Mouse (Mus musculus) hindbrain, embryonic 14.5 days (tissue): ENCODE data around the gene Arhgap42. TPM values are rescaled to one million over a fixed set of nuclear protein-coding genes. Genes with fewer than 3 reads are reported as not detected.

ENCODE experiments used
- ATAC-seq: fragments of 200-750 bp; cut with Nextera tagmentation; 2 replicates; pipeline ENCODE4 v1.8.0; 2017; ENCODE audit warnings: moderate number of reproducible peaks, mild to moderate bottlenecking, moderate TSS enrichment, moderate library complexity; ENCODE audit not compliant: low FRiP score
- DNase-seq: peaks from one replicate; pipeline ENCODE4 v3.0.0-alpha.2; 2015; ENCODE audit warnings: low spot score
- H3K27ac ChIP-seq: fragments of 300-500 bp; sonication (generic); 2 replicates; pipeline ENCODE4 v1.5.1; 2014; ENCODE audit warnings: mild to moderate bottlenecking, moderate library complexity
- H3K27me3 ChIP-seq: fragments of 300-500 bp; sonication (generic); 2 replicates; pipeline ENCODE4 v1.6.1; 2014; ENCODE audit warnings: mild to moderate bottlenecking, low read length, mixed read lengths; ENCODE audit not compliant: control insufficient read depth, insufficient read depth
- H3K36me3 ChIP-seq: fragments of 300-500 bp; sonication (generic); replicated peaks from 2 replicates; pipeline ENCODE4 v1.6.1; 2014; ENCODE audit not compliant: control insufficient read depth, insufficient read depth
- H3K4me1 ChIP-seq: fragments of 300-500 bp; sonication (generic); replicated peaks from 2 replicates; pipeline ENCODE4 v1.6.1; 2014; ENCODE audit warnings: antibody characterized with exemption, low read length, mixed read lengths; ENCODE audit not compliant: control insufficient read depth, insufficient read depth
- H3K4me2 ChIP-seq: fragments of 300-500 bp; sonication (generic); replicated peaks from 2 replicates; pipeline ENCODE4 v1.6.1; 2014; ENCODE audit warnings: mild to moderate bottlenecking, moderate library complexity
- H3K4me3 ChIP-seq: fragments of 300-500 bp; sonication (generic); replicated peaks from 2 replicates; pipeline ENCODE4 v1.5.1; 2014; ENCODE audit warnings: mild to moderate bottlenecking, low read length
- H3K9ac ChIP-seq: fragments of 300-500 bp; sonication (generic); 2 replicates; pipeline ENCODE4 v1.6.1; 2014
- H3K9me3 ChIP-seq: fragments of 300-500 bp; sonication (generic); 2 replicates; pipeline ENCODE4 v1.6.1; 2016; ENCODE audit warnings: low read length; ENCODE audit not compliant: control insufficient read depth
- WGBS: fragments of 180-500 bp; shearing (Covaris S2); extraction: QIAGEN DNeasy Blood & Tissue Kit; methylation state at CpG from one replicate; pipeline ENCODE4 v1.1.7; 2014; 5-methylcytosine and 5-hydroxymethylcytosine counted together
- polyA plus RNA-seq: library from polyadenylated mRNA; unstranded; fragments of >200 nt; fragmentation: Nextera tagmentation; extraction: Ambion mirVana; gene quantifications from 2 replicates; pipeline ENCODE4 v1.2.1, GENCODE M21; 2014

The Arhgap42 gene
- polyA plus RNA-seq, 1 experiment from 2014 or later: 20.2 TPM

GRCm38 (mm10) chr9:9027904-9028303 lies 211.0 kb downstream of the Arhgap42 start:
- no peak overlapping the region for H3K4me3 ChIP-seq
- H3K9ac ChIP-seq: no peak overlapping the region
- ATAC-seq (no peak), DNase-seq (no peak)
- 40% methylated on average over 3 of the region's 3 CpGs for WGBS
- no peaks in the 10 kb centered on the region for H3K36me3 ChIP-seq
- no peaks in the 10 kb centered on the region for H3K9me3 ChIP-seq
- H3K4me2 ChIP-seq: no peak overlapping the region
- H3K27ac ChIP-seq: no peak overlapping the region
- no peaks in the 10 kb centered on the region for H3K27me3 ChIP-seq
- no peaks in the 10 kb centered on the region for H3K4me1 ChIP-seq

GRCm38 (mm10) chr9:9027445-9027844 lies 211.5 kb downstream of the Arhgap42 start:
- H3K9me3 ChIP-seq: no peaks in the 10 kb centered on the region
- WGBS: 1% methylated on average over 5 of the region's 5 CpGs
- no peak overlapping the region for H3K4me2 ChIP-seq
- ATAC-seq (no peak; the same call in 1 of the 2 replicates), DNase-seq (no peak)
- no peak overlapping the region for H3K4me3 ChIP-seq
- H3K27ac ChIP-seq: no peak overlapping the region
- no peaks in the 10 kb centered on the region for H3K4me1 ChIP-seq
- H3K36me3 ChIP-seq: no peaks in the 10 kb centered on the region
- H3K27me3 ChIP-seq: no peaks in the 10 kb centered on the region
- no peak overlapping the region for H3K9ac ChIP-seq

GRCm38 (mm10) chr9:9015108-9015507 lies 223.8 kb downstream of the Arhgap42 start:
- H3K27ac ChIP-seq: no peak overlapping the region
- no peak overlapping the region for H3K4me3 ChIP-seq
- H3K4me2 ChIP-seq: no peak overlapping the region
- no peaks in the 10 kb centered on the region for H3K27me3 ChIP-seq
- no peaks in the 10 kb centered on the region for H3K4me1 ChIP-seq
- ATAC-seq (no peak), DNase-seq (no peak)
- no peaks in the 10 kb centered on the region for H3K9me3 ChIP-seq
- H3K9ac ChIP-seq: no peak overlapping the region
- H3K36me3 ChIP-seq: no peaks in the 10 kb centered on the region
- 92% methylated on average over 2 of the region's 2 CpGs for WGBS

- no peak for DNase-seq
These were observed 237.7 kb downstream of the Arhgap42 start for GRCm38 (mm10) chr9:9001170-9001569.

DNA sequence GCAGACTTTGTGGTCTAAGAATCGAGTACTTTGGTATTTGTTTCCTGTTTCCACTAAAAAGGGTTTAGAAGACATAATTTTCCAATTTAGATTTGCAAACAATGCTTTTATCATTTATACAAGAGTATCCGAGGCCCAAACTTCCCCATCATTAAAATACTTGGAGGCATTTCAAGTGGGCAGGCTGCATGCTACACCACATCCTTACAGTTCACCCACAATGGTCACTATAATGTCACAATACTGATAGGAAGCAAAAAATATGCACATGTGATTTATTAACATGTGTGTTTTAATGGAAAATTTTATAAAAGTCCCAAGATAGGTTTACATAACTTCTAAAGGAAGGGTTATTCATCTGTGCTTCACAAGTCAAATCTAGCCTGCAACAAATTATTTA lies 242.4 kb downstream of the Arhgap42 start:
- H3K9me3 ChIP-seq: no peaks in the 10 kb centered on the region
- DNase-seq: no peak
- no peaks in the 10 kb centered on the region for H3K36me3 ChIP-seq
- H3K4me1 ChIP-seq: no peaks in the 10 kb centered on the region
- H3K27ac ChIP-seq: no peak overlapping the region
- no peak for ATAC-seq
- WGBS: 90% methylated on average over 2 of the region's 2 CpGs
- H3K4me3 ChIP-seq: no peak overlapping the region
- no peaks in the 10 kb centered on the region for H3K27me3 ChIP-seq
- H3K4me2 ChIP-seq: no peak overlapping the region
- H3K9ac ChIP-seq: no peak overlapping the region

More at GRCm38 (mm10) chr9:9001170-9001569, 237.7 kb downstream of the Arhgap42 start:
- no peak overlapping the region for H3K4me2 ChIP-seq
- no peak overlapping the region for H3K4me3 ChIP-seq
- H3K9me3 ChIP-seq: no peaks in the 10 kb centered on the region
- no peaks in the 10 kb centered on the region for H3K27me3 ChIP-seq
- no peak overlapping the region for H3K27ac ChIP-seq
- ATAC-seq: no peak
- H3K36me3 ChIP-seq: 0 out of 2 replicates have a peak, but pooled peaks cover 4% of the 10 kb centered on the region
- no peak overlapping the region for H3K9ac ChIP-seq
- H3K4me1 ChIP-seq: no peaks in the 10 kb centered on the region

- no peak overlapping the region for H3K4me2 ChIP-seq
- no peak for DNase-seq
- H3K4me3 ChIP-seq: no peak overlapping the region
- no peaks in the 10 kb centered on the region for H3K36me3 ChIP-seq
- ATAC-seq: no peak
- WGBS: 81% methylated on average over 3 of the region's 3 CpGs
- H3K9ac ChIP-seq: no peak overlapping the region
- H3K4me1 ChIP-seq: no peaks in the 10 kb centered on the region
- H3K27me3 ChIP-seq: no peaks in the 10 kb centered on the region
- no peaks in the 10 kb centered on the region for H3K9me3 ChIP-seq
- no peak overlapping the region for H3K27ac ChIP-seq
These were observed 256.6 kb downstream of the Arhgap42 start for GRCm38 (mm10) chr9:8982315-8982714.

DNA sequence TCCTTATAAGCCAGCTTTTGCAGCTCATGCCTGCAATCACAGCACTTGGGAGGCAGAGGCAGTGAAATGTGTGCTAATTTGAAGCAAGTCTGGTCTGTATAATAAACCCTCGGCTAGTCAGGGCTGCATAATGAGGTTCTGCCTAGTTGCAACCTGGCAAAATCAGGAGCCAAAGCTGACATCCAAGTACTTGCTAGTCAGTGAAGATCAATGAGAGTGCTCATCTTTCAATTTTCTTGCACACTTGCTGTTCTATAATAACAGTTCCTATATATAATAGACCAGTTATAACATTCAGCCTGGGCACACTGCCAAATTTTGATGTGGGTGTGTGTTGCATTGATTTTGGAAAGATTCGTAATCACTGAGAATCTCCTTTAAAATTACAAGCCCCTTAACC lies 261.1 kb downstream of the Arhgap42 start:
- DNase-seq: no peak
- ATAC-seq: no peak
- no peak overlapping the region for H3K4me2 ChIP-seq
- H3K27ac ChIP-seq: no peak overlapping the region
- no peaks in the 10 kb centered on the region for H3K9me3 ChIP-seq
- WGBS: 50% methylated on average over 2 of the region's 2 CpGs
- H3K9ac ChIP-seq: no peak overlapping the region
- no peak overlapping the region for H3K4me3 ChIP-seq
- H3K36me3 ChIP-seq: no peaks in the 10 kb centered on the region
- no peaks in the 10 kb centered on the region for H3K4me1 ChIP-seq
- no peaks in the 10 kb centered on the region for H3K27me3 ChIP-seq

GRCm38 (mm10) chr9:8971491-8971890 lies 267.4 kb downstream of the Arhgap42 start, which contains the start of gene Gm16485:
TSS of gene Gm16485 (plus strand) at chr9:8971791.
- no peak for DNase-seq
- WGBS: 86% methylated on average over 2 of the region's 2 CpGs

DNA sequence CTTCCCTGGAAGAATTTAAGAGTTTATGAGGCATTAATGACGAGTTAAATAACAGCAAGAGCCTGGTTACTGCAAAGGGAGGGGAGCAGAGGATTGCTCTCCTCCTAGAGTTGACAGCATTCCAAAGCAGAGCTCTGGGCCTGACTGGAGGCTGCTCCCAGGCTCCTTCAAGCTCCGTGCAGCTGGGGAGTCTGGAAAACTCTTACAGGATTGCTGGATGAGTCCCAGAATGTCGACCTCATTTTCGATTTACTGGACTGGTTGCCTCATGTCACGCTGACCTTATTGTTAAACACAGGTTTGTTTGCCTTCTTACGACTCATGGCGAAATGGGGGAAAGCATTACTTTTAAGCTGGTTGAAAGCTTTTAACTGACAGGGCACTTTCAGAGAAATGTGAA lies 268.7 kb downstream of the Arhgap42 start:
- Histone ChIP-seq H3K4me2 (no peak overlapping the region), H3K4me1 (no peaks in the 10 kb centered on the region), H3K36me3 (no peaks in the 10 kb centered on the region), H3K27ac (no peak overlapping the region), H3K9me3 (no peaks in the 10 kb centered on the region), H3K27me3 (no peaks in the 10 kb centered on the region), H3K9ac (no peak overlapping the region), H3K4me3 (no peak overlapping the region)
- ATAC-seq: no peak
- DNase-seq: no peak
- 77% methylated on average over 7 of the region's 7 CpGs for WGBS

More at GRCm38 (mm10) chr9:8971491-8971890, 267.4 kb downstream of the Arhgap42 start, which contains the start of gene Gm16485:
- H3K4me1 ChIP-seq: no peaks in the 10 kb centered on the region
- no peaks in the 10 kb centered on the region for H3K27me3 ChIP-seq
- H3K4me2 ChIP-seq: no peak within 1 kb of the TSS
- ATAC-seq: no peak
- no peaks in the 10 kb centered on the region for H3K36me3 ChIP-seq
- no peak within 1 kb of the TSS for H3K4me3 ChIP-seq
- H3K9ac ChIP-seq: no peak within 1 kb of the TSS
- no peak within 1 kb of the TSS for H3K27ac ChIP-seq
- no peaks in the 10 kb centered on the region for H3K9me3 ChIP-seq

GRCm38 (mm10) chr9:8964512-8965133 lies 274.3 kb downstream of the Arhgap42 start:
- H3K36me3 ChIP-seq: 0 out of 2 replicates have a peak, but pooled peaks cover 7% of the 10 kb centered on the region
- no peak overlapping the region for H3K4me2 ChIP-seq
- no peaks in the 10 kb centered on the region for H3K9me3 ChIP-seq
- no peak overlapping the region for H3K27ac ChIP-seq
- H3K4me1 ChIP-seq: no peaks in the 10 kb centered on the region
- peak; percentile 65 for DNase-seq
- H3K9ac ChIP-seq: no peak overlapping the region
- no peak for ATAC-seq
- no peaks in the 10 kb centered on the region for H3K27me3 ChIP-seq
- WGBS: 68% methylated on average over 8 of the region's 8 CpGs
- no peak overlapping the region for H3K4me3 ChIP-seq
